8 mouse cellular contexts compared by ENCODE assay signal in the genomic region with DNA sequence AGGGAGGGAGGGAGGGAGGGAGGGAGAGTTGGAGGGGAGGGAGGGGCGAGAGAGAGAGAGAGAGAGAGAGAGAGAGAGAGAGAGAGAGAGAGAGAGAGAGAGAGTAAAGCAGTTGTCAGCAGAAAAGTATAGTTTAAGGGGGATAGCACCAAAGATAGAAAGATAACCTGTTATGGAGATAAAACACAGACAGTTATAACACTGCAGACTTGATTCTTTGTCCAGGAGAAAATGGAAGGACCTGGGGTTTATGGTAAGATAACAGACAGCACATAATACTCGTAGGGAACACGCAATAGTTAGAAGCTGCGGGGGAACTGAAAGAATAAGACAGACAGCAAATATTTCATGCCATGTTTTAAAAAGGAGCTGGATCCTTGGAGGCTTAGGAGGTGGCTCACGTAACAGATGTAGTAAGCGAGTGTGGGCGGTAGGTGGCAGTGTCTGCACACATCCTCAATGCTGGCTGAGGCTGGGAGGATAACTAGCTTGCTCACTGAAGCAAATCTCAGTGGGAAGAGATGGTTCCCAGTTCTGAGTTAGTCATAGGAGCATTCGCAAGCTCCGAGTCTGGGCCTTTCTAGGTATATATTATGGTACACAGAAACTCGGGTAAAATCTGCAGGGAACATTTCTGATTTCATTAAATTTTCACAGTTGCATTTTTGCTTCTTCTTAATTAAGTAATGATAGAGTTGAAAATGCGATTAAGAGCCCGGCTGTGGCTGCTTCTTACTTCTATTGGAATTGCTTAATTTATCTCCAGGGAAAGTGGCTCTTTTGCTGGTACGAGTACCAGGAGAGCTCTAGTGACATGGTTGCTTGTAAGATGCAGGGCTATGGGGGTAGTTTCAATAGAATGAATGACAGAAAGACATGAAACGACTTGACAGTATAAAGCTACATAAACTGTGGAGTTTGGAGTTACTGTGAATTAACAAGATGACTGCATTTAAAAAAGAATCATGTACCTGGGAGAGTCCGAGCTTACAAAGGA.
DNase-seq lines count a peak whose midpoint lies in the region; ATAC-seq and TF ChIP-seq lines count a peak whose summit lies in the region.

No protein-coding gene starts in this region.

- TF ChIP-seq EP300 in liver, embryonic 14.5 days (IDR thresholded peaks at IDR 0.05; ENCODE audit: low read depth), result no peak

- 36% methylated on average over 15 of the region's 15 CpGs for WGBS in embryonic facial prominence, embryonic 10.5 days
- 37% methylated on average over 15 of the region's 15 CpGs for WGBS in heart, embryonic 10.5 days
- WGBS in liver, embryonic 14.5 days (ENCODE audit: insufficient replicate concordance), result 22% methylated on average over 14 of the region's 15 CpGs
- WGBS in neural tube, embryonic 12.5 days, result 39% methylated on average over 14 of the region's 15 CpGs
- WGBS in stomach, embryonic 16.5 days, result 31% methylated on average over 14 of the region's 15 CpGs

- no peaks in the 10 kb centered on the region for H3K4me1 ChIP-seq in embryonic facial prominence, embryonic 10.5 days
- no peaks in the 10 kb centered on the region for H3K4me1 ChIP-seq in heart, embryonic 10.5 days
- H3K4me1 ChIP-seq in liver, embryonic 14.5 days (replicated peaks; ENCODE audit: control insufficient read depth in 2 of 2, insufficient read depth in 2 of 2, low read length in 1 of 2), result no peaks in the 10 kb centered on the region
- H3K4me1 ChIP-seq in neural tube, embryonic 12.5 days, result no peaks in the 10 kb centered on the region
- H3K4me1 ChIP-seq in stomach, embryonic 16.5 days (ENCODE audit: control insufficient read depth, insufficient read depth, low read length), result peaks cover 3% of the 10 kb centered on the region; the same call in 1 of the 2 replicates

- ATAC-seq in liver, embryonic 14.5 days (ENCODE audit: insufficient read depth), result no peak
- peak; percentile 78 for ATAC-seq in neural tube, embryonic 12.5 days (ENCODE audit: low FRiP score, low read depth)
- ATAC-seq in stomach, embryonic 16.5 days (ENCODE audit: insufficient read depth, low FRiP score), result peak; percentile 62; the same call in 1 of the 2 replicates

- H3K4me3 ChIP-seq in embryonic facial prominence, embryonic 10.5 days, result no peak overlapping the region
- no peak overlapping the region for H3K4me3 ChIP-seq in heart, embryonic 10.5 days
- no peak overlapping the region for H3K4me3 ChIP-seq in liver, embryonic 14.5 days (ENCODE audit: insufficient read depth in 1 of 2, low read depth in 2 of 2, low read length in 2 of 2)
- H3K4me3 ChIP-seq in neural tube, embryonic 12.5 days, result no peak overlapping the region
- H3K4me3 ChIP-seq in stomach, embryonic 16.5 days (replicated peaks; ENCODE audit: low read length), result no peak overlapping the region

- H3K36me3 ChIP-seq in embryonic facial prominence, embryonic 10.5 days (replicated peaks), result no peaks in the 10 kb centered on the region
- H3K36me3 ChIP-seq in heart, embryonic 10.5 days, result no peaks in the 10 kb centered on the region
- no peaks in the 10 kb centered on the region for H3K36me3 ChIP-seq in liver, embryonic 14.5 days (replicated peaks; ENCODE audit: control insufficient read depth, insufficient read depth, low read depth)
- no peaks in the 10 kb centered on the region for H3K36me3 ChIP-seq in neural tube, embryonic 12.5 days
- no peaks in the 10 kb centered on the region for H3K36me3 ChIP-seq in stomach, embryonic 16.5 days (ENCODE audit: control insufficient read depth, insufficient read depth, low read length)

- H3K9me3 ChIP-seq in embryonic facial prominence, embryonic 10.5 days, result no peaks in the 10 kb centered on the region
- H3K9me3 ChIP-seq in heart, embryonic 10.5 days, result no peaks in the 10 kb centered on the region
- no peaks in the 10 kb centered on the region for H3K9me3 ChIP-seq in liver, embryonic 14.5 days (ENCODE audit: control insufficient read depth, low read length)
- H3K9me3 ChIP-seq in neural tube, embryonic 12.5 days, result no peaks in the 10 kb centered on the region
- no peaks in the 10 kb centered on the region for H3K9me3 ChIP-seq in stomach, embryonic 16.5 days (replicated peaks; ENCODE audit: control insufficient read depth, low read length)

- no peak overlapping the region for H3K9ac ChIP-seq in liver, embryonic 14.5 days (replicated peaks)
- H3K9ac ChIP-seq in neural tube, embryonic 12.5 days, result no peak overlapping the region
- H3K9ac ChIP-seq in stomach, embryonic 16.5 days (ENCODE audit: low read length), result no peak overlapping the region

- no peak overlapping the region for H3K4me2 ChIP-seq in liver, embryonic 14.5 days (ENCODE audit: low read depth)
- H3K4me2 ChIP-seq in neural tube, embryonic 12.5 days (replicated peaks), result no peak overlapping the region
- H3K4me2 ChIP-seq in stomach, embryonic 16.5 days (ENCODE audit: low read depth, low read length), result no peak overlapping the region

- peak; percentile 90 for TF ChIP-seq CTCF in liver, embryonic 14.5 days (IDR thresholded peaks at IDR 0.05; ENCODE audit: low read depth)

- DNase-seq in B cell, adult 2 months, result peak; percentile 73
- DNase-seq in adrenal gland, postnatal 14 days, result peak; percentile 83
- DNase-seq in embryonic facial prominence, embryonic 10.5 days (ENCODE audit: low spot score), result peak; percentile 81
- peak; percentile 77 for DNase-seq in heart, embryonic 10.5 days (ENCODE audit: low spot score)
- peak; percentile 59 for DNase-seq in kidney, postnatal 14 days
- DNase-seq in liver, embryonic 14.5 days (ENCODE audit: low read depth in 3 of 3, low spot score in 3 of 3), result peak in 2 of 3 experiments; percentile 3 to 11

- H3K27me3 ChIP-seq in embryonic facial prominence, embryonic 10.5 days (replicated peaks; ENCODE audit: low read depth, poor library complexity, severe bottlenecking), result no peaks in the 10 kb centered on the region
- no peaks in the 10 kb centered on the region for H3K27me3 ChIP-seq in heart, embryonic 10.5 days (ENCODE audit: insufficient read depth, poor library complexity, severe bottlenecking)
- H3K27me3 ChIP-seq in liver, embryonic 14.5 days (ENCODE audit: control insufficient read depth, insufficient read depth, low read length), result no peaks in the 10 kb centered on the region
- no peaks in the 10 kb centered on the region for H3K27me3 ChIP-seq in neural tube, embryonic 12.5 days (replicated peaks)
- no peaks in the 10 kb centered on the region for H3K27me3 ChIP-seq in stomach, embryonic 16.5 days (ENCODE audit: control insufficient read depth, insufficient read depth, low read length)

- H3K27ac ChIP-seq in embryonic facial prominence, embryonic 10.5 days (replicated peaks), result no peak overlapping the region
- H3K27ac ChIP-seq in heart, embryonic 10.5 days, result no peak overlapping the region
- H3K27ac ChIP-seq in liver, embryonic 14.5 days, result no peak overlapping the region
- no peak overlapping the region for H3K27ac ChIP-seq in neural tube, embryonic 12.5 days
- no peak overlapping the region for H3K27ac ChIP-seq in stomach, embryonic 16.5 days (ENCODE audit: low read length)

Comparison
In these comparisons a context has a peak if more than half of its experiments do, and no peak if none do; other contexts are left out.
1. DNase-seq: peak in every context shown above with its lines; median percentile 83 in adrenal gland, postnatal 14 days; 81 in embryonic facial prominence, embryonic 10.5 days; 77 in heart, embryonic 10.5 days; 73 in B cell, adult 2 months; 59 in kidney, postnatal 14 days; 7 in liver, embryonic 14.5 days.